Mouse (Mus musculus) cerebellum, adult 9-10 months (tissue): Measurements from ENCODE around the gene Olfr874.
"Not testable (repeated sequence)": the region's sequence is repeated elsewhere in the genome, so short reads cannot be mapped to it uniquely, and the experiment has no call there.

ENCODE experiments used
- DNase-seq: peaks from one replicate; pipeline ENCODE4 v3.0.0; 2022

Olfr874 gene

DNA sequence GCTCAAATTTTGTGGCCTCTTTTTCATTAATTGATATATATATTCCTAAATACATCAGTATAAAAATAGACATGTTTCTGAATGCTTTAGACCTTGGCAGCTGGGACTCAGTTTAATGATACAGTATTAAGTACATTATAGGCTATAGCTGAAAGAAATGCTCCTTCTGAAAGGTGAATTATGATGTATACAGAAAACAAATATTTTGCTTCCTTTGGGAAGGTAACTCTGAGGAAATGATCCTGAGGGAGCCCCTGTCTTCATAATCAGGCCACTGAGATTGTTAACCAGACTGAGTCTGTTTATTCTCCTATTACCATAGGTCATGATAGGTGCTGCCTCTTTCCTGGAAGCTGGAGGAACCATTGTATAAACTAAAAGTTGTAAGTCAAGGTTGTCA is at the start of gene Olfr874:
Gene Olfr874, plus strand, starts transcription at position 301 of the 400 bp plus-strand sequence.
- DNase-seq: no peak

GRCm38 (mm10) chr9:37716150-37716549 is 28.8 kb upstream of the Olfr874 start, which contains the start of gene Olfr160:
Gene Olfr160, minus strand, starts transcription at chr9:37716250.
- DNase-seq: no peak

GRCm38 (mm10) chr9:37734310-37734709 is 10.6 kb upstream of the Olfr874 start:
- DNase-seq: no peak

DNA sequence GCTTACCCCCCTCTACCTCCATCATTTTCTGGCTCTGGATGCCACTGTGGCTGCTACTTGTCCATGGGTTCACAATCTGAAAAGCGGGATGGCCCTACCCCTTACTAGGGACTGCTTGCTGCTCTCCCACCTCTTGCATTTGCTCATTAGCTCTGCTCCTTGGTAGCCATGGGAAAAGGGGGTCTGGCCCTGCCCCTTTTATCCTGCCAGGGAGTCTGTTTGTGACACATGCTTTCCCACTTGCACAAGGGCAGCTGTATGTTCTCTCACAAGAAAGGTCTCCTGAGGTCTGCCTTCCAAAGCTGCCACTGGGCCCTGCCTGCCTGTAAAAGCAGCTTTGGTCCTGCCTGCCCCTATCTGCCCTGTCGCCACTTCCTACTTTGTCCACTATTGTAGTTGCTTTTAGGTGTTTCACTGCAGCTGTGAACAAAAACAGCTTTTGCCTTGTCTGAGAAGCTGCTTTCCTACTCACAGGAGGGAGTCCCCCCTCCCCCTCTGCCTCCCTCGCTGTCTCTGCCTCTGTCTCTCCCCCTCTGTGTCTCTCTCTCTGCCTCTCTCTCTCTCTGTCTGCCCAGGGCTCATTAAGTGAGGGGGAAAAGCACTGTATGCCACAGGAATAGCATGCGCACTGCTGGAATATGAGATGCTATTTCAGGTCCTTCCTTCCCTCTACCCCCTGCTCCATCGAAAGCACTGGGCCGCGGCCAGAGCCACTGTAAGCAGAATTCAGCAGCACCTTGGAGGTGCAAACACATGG is 5.6 kb downstream of the Olfr874 start:
- DNase-seq: no peak

DNA sequence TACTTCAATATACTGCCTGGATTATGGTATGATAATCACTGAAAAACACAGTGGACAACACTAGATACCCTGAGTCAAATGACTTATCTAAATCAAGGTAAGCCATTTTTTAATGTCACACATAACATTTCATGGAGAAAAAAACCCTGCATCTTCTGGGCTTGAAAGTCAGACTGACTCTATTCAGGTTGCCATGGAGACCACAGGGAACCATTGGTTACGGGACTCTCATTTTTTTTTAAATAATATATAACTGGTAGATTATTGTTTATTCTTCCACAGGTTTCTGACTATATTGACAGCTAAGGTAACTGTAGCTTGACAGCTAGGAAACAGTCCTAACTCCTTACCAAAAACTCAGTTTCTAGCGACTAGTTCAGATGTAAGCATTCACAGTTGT is 6.6 kb downstream of the Olfr874 start:
- DNase-seq: no peak

DNA sequence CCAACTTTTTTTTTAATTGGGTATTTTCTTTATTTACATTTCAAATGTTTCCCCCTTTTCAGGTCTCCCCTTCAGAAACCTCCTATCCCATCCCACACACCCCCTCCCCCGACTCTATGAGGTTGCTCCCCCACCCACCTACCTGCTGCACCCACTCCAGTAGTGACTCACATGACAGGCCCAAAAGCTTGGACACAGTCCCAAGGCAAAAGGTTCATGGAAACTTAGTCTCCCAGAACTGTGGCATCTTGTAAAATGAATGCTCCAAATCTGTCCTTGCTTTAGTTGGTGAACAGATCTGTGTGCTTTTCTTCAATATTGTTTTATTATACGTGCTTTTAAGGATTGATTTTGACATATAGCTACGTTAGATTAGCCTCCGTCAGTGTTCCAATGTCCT is 7.1 kb downstream of the Olfr874 start:
- DNase-seq: no peak

DNA sequence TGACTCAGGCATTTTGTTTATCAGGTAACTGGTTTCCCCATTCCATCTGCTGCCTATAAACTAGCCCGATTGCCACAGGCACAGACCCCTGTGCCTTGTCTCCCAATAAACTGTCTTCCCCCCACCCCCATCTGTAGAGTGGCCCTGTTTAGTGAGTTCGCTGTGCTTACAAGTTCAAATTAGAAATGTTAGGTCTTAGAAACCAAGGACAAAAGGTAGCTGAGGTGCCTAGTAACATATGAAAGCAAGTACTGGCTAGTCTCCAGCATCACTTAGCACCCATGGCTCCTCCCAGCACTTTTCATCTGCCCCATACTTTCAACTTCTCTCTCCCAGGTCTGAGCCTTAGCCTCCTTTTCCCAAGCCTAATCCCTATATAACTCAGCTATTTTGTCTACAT is 16.8 kb downstream of the Olfr874 start:
- DNase-seq: no peak

- DNase-seq: no peak
Observed at GRCm38 (mm10) chr9:37762541-37762940, 17.6 kb downstream of the Olfr874 start.

DNA sequence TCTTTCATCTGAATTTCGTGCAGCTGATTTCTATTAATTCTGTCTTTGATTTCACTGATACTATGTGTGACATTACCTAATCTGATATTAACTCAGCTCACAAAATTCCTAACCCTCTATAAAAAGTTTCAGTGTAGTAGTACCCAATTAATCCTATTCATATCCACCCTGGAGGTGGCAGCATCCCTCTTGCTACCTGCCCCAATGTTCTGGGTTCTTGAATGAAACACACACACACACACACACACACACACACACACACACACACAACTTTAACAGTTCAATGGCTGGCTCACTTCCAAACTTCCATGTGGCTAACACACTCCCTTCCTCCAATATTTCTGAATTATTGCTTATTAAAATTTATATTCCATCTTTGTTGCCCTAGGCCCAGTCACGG is 25.8 kb downstream of the Olfr874 start:
- no peak for DNase-seq

GRCm38 (mm10) chr9:37771759-37772158 is 26.9 kb downstream of the Olfr874 start, which contains the start of gene Olfr875:
Gene Olfr875, plus strand, starts transcription at chr9:37771857.
- DNase-seq: no peak

- no peak for DNase-seq
Observed at GRCm38 (mm10) chr9:37782766-37783260, 37.9 kb downstream of the Olfr874 start.

DNA sequence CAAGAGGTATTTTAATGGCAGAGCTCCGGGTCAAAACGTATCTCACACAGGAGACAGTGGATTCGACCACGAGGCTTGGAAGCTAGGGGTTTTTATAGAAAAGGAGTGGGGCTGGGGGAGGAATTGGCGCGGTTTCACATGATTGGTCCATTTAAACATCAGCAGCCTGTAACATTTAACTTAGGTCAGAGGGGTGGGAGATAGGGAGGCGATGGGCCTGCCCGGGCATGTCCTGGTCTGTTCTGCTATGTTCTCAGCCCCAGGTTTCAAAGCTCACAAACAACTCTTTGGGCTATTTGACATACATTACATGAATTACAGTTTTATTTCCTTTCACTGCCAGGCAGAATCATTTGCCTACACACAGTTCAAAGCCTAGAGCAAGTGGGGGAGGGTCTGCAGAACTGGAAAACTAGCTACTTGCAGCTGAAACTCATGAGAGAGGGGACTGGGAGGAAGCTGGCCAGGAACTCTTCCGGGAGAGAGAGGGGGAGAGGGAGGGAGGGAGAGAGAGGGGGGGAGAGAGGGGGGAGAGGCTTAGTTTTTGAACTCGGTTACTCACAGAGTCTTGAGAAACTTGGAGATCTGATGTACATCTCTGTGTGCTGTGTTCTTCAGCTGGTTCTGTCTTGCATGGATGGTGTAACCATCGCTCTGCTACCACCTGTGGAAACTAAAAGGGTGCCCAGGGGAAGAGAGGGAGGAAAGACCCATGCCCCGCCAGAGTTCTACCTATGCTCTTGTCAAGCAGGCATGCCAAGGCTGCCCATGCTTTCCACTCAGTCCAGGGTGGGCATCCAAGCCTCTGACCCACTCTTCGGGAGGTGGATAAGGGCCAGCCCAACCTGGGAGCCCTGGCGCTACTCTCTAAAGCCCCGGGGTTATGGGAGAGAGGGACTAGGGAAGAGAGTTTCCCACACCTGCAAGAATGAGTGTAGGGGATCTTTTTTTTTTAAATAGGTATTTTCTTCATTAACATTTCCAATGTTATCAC is 38.8 kb downstream of the Olfr874 start:
- not testable (repeated sequence) for DNase-seq

GRCm38 (mm10) chr9:37786411-37786810 is 41.5 kb downstream of the Olfr874 start:
- DNase-seq: no peak
